Mouse (Mus musculus) stomach, embryonic 14.5 days (tissue): ENCODE measurements around the gene Slc34a1. TPM values are rescaled to one million over a fixed set of nuclear protein-coding genes. Genes with fewer than 3 reads are reported as not detected.

ENCODE experiments used
- ATAC-seq: fragments of 200-750 bp; cut with Nextera tagmentation; 2 replicates; pipeline ENCODE4 v1.8.0; 2017; ENCODE audit warnings: low read depth, moderate TSS enrichment; ENCODE audit not compliant: insufficient number of reproducible peaks, insufficient read depth, low FRiP score
- H3K27ac ChIP-seq: fragments of 300-500 bp; sonication (generic); 2 replicates; pipeline ENCODE4 v1.5.1; 2014; ENCODE audit warnings: mild to moderate bottlenecking, low read length, moderate library complexity, mixed read lengths
- H3K27me3 ChIP-seq: fragments of 300-500 bp; sonication (generic); 2 replicates; pipeline ENCODE4 v1.6.1; 2014; ENCODE audit warnings: low read length, control low read depth, mixed read lengths; ENCODE audit not compliant: control insufficient read depth, insufficient read depth
- H3K36me3 ChIP-seq: fragments of 300-500 bp; sonication (generic); 2 replicates; pipeline ENCODE4 v1.6.1; 2014; ENCODE audit warnings: mild to moderate bottlenecking, control low read depth, low read length, moderate library complexity, mixed read lengths; ENCODE audit not compliant: control insufficient read depth, insufficient read depth
- H3K4me1 ChIP-seq: fragments of 300-500 bp; sonication (generic); 2 replicates; pipeline ENCODE4 v1.6.1; 2014; ENCODE audit warnings: low read length, control low read depth, mixed read lengths; ENCODE audit not compliant: control insufficient read depth, insufficient read depth
- H3K4me2 ChIP-seq: fragments of 300-500 bp; sonication (generic); replicated peaks from 2 replicates; pipeline ENCODE4 v1.6.1; 2014; ENCODE audit warnings: low read depth, low read length, control low read depth
- H3K4me3 ChIP-seq: fragments of 300-500 bp; sonication (generic); 2 replicates; pipeline ENCODE4 v1.5.1; 2014; ENCODE audit warnings: low read depth, low read length, control low read depth
- H3K9ac ChIP-seq: fragments of 300-500 bp; sonication (generic); replicated peaks from 2 replicates; pipeline ENCODE4 v1.6.1; 2014; ENCODE audit warnings: low read depth, mild to moderate bottlenecking, control low read depth, low read length, moderate library complexity, mixed read lengths
- H3K9me3 ChIP-seq: fragments of 300-500 bp; sonication (generic); 2 replicates; pipeline ENCODE4 v1.6.1; 2016; ENCODE audit warnings: low read depth, low read length, control low read depth; ENCODE audit not compliant: control insufficient read depth
- WGBS: fragments of 180-500 bp; shearing (Covaris S2); extraction: QIAGEN DNeasy Blood & Tissue Kit; methylation state at CpG from one replicate; pipeline ENCODE4 v1.1.7; 2014; 5-methylcytosine and 5-hydroxymethylcytosine counted together
- polyA plus RNA-seq: library from polyadenylated mRNA; unstranded; fragments of >200 nt; fragmentation: Nextera tagmentation; extraction: Ambion mirVana; gene quantifications from 2 replicates; pipeline ENCODE4 v1.2.1, GENCODE M21; 2014

Slc34a1 gene
- polyA plus RNA-seq, 1 experiment from 2014 or later: not detected

- H3K27ac ChIP-seq: no peak overlapping the region
- H3K4me3 ChIP-seq: no peak overlapping the region
- ATAC-seq: no peak
- H3K9ac ChIP-seq: no peak overlapping the region
- no peaks in the 10 kb centered on the region for H3K27me3 ChIP-seq
- H3K36me3 ChIP-seq: no peaks in the 10 kb centered on the region
- H3K9me3 ChIP-seq: no peaks in the 10 kb centered on the region
- H3K4me1 ChIP-seq: no peaks in the 10 kb centered on the region
- no peak overlapping the region for H3K4me2 ChIP-seq
- 60% methylated on average over 5 of the region's 5 CpGs for WGBS
Observed at GRCm38 (mm10) chr13:55371740-55372139, 26.2 kb upstream of the Slc34a1 start.

DNA sequence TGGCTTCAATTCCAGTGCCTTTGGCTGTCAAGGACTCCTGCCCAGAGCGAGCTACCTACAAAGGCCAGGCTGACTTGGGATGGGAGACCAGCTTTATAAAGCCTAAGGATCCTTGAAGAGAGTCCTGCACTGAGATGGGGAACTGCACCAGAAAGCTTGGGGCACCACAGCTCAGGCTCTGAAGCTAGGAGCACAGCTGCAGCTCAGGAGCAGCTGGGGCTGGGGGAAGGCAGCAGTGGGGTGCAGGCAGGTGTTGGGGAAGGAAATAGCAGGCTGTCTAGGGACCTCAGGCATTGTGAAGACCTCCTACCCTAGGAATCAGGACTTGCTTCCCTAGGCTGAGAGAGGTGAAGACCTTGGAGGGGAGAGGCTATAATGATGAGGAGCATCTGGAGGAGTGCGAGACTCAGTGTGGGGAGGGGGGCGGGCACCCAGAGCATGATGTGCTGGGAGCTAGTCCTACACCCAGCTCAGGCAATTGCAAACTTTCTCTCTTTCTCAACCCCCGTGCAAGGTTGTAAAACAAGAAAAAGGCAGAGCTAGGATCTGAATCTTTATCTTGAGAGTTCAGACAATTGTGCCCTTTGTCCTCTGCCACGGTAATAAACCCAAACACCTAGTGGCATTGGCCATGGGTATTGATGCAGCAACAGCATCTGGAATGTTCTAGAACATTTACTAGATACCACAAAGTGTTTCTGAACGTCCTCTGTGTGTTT is 23.6 kb upstream of the Slc34a1 start:
- no peak for ATAC-seq
- no peaks in the 10 kb centered on the region for H3K36me3 ChIP-seq
- no peaks in the 10 kb centered on the region for H3K9me3 ChIP-seq
- WGBS: 55% methylated on average over 6 of the region's 6 CpGs
- no peaks in the 10 kb centered on the region for H3K4me1 ChIP-seq
- H3K4me3 ChIP-seq: no peak overlapping the region
- no peak overlapping the region for H3K4me2 ChIP-seq
- H3K9ac ChIP-seq: no peak overlapping the region
- no peak overlapping the region for H3K27ac ChIP-seq
- H3K27me3 ChIP-seq: peaks cover 13% of the 10 kb centered on the region

DNA sequence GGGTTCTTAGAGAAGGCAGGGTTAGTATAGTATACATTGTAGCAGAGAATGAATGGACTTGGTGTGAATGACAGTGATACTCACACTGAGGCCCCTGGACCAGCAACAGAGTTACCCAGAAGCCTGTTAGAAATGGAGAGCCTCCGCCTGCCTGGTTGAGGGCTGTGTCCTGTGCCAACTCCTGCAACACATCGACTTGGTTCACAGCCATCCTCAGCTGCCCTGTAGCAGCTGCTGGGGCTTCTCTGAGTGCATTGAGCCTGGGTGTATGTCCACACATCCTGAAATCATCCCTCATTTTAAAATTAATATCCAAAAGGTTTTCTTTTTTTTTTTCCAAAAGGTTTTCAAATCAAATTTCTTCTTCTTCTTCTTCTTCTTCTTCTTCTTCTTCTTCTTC is 22.1 kb upstream of the Slc34a1 start:
- H3K27me3 ChIP-seq: peaks cover 21% of the 10 kb centered on the region
- H3K9me3 ChIP-seq: no peaks in the 10 kb centered on the region
- 70% methylated on average over 2 of the region's 2 CpGs for WGBS
- no peak overlapping the region for H3K27ac ChIP-seq
- H3K36me3 ChIP-seq: no peaks in the 10 kb centered on the region
- no peak overlapping the region for H3K9ac ChIP-seq
- no peak for ATAC-seq
- H3K4me3 ChIP-seq: no peak overlapping the region
- no peak overlapping the region for H3K4me2 ChIP-seq
- no peaks in the 10 kb centered on the region for H3K4me1 ChIP-seq

DNA sequence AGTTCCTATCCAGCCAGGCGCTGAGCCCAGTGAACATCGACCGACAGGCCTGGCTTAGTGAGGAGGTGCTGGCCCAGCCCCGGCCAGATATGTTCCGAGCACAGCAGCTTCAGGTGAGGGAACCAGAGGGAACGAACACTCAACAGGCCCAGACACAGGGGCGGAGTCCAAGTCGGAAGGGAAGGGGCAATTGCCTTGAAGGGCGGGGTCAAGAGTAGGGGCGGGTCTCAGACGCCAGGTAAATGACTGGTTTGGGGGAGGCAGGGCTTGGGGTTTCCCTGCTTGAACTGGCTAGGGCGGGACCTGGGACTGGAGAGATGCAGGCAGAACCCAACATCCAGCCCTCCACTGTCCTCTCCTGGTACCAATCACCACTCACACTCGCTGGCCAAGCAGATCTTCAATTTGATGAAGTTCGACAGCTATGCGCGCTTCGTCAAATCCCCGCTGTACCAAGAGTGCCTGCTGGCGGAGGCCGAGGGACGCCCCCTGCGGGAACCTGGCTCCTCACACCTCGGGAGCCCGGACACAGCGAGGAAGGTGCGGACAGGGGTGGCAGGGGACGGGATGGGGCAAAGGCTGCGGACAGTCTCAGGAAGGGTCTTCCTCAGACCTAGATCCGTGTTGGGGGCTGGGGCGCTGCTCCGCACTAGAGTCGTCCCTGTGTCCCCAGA is 18.9 kb upstream of the Slc34a1 start:
- H3K4me1 ChIP-seq: no peaks in the 10 kb centered on the region
- H3K4me2 ChIP-seq: peak overlapping the region; percentile 16; the same call in 1 of the 2 replicates
- no peak overlapping the region for H3K27ac ChIP-seq
- H3K27me3 ChIP-seq: peaks cover 24% of the 10 kb centered on the region
- H3K4me3 ChIP-seq: no peak overlapping the region
- no peak overlapping the region for H3K9ac ChIP-seq
- no peaks in the 10 kb centered on the region for H3K36me3 ChIP-seq
- ATAC-seq: peak; percentile 35; the same call in 1 of the 2 replicates
- H3K9me3 ChIP-seq: no peaks in the 10 kb centered on the region
- 6% methylated on average over 32 of the region's 32 CpGs for WGBS

- Histone ChIP-seq H3K27me3 (peaks cover 24% of the 10 kb centered on the region), H3K4me2 (no peak overlapping the region), H3K9me3 (no peaks in the 10 kb centered on the region), H3K9ac (no peak overlapping the region), H3K36me3 (no peaks in the 10 kb centered on the region), H3K27ac (no peak overlapping the region), H3K4me3 (no peak overlapping the region), H3K4me1 (no peaks in the 10 kb centered on the region)
- no peak for ATAC-seq
- 73% methylated on average over 4 of the region's 4 CpGs for WGBS
Observed at GRCm38 (mm10) chr13:55381790-55382189, 16.2 kb upstream of the Slc34a1 start.

DNA sequence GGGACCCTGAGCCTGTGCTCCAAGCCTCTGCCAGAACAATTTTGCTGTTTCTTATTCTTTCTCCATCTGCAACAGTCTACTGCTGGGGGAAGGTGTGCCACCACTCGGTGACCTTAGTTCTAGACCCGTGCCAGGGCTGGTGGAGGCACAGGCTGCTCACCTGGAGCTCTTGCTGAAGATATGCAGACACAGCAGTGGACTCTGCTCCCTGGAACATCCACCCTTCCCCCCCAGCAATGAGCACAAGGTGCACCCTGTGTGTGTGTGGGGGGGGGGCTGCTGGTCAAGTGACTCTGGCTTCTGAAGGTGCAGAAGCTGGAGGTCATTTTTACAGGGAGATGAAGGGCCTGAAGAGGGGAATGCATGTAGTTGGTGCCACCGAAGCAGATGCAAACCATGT is 7.3 kb upstream of the Slc34a1 start:
- H3K4me3 ChIP-seq: no peak overlapping the region
- no peaks in the 10 kb centered on the region for H3K9me3 ChIP-seq
- H3K36me3 ChIP-seq: no peaks in the 10 kb centered on the region
- 82% methylated on average over 3 of the region's 3 CpGs for WGBS
- H3K4me2 ChIP-seq: no peak overlapping the region
- no peak overlapping the region for H3K9ac ChIP-seq
- H3K27ac ChIP-seq: no peak overlapping the region
- H3K27me3 ChIP-seq: no peaks in the 10 kb centered on the region
- H3K4me1 ChIP-seq: no peaks in the 10 kb centered on the region
- ATAC-seq: no peak

DNA sequence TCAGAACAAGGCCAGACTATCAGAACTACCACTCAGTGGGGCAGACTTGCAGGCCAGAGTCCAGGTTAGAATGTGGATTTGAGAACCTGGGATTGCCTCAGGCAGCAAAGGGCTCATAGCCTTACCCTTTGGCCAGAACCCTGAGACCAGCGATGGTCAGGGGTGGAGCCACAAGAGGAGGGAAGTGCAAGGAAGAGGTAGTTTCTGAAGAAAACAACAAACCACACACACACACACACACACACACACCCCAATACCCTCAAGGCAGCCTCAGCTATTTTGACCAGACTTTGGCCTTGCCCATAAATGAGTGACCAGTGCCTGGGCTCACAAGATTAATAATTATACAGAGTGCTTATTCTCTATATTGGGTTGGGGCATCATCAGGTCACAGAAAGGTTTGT is 6.4 kb upstream of the Slc34a1 start:
- Histone ChIP-seq H3K4me2 (no peak overlapping the region), H3K36me3 (no peaks in the 10 kb centered on the region), H3K9ac (no peak overlapping the region), H3K4me1 (no peaks in the 10 kb centered on the region), H3K9me3 (no peaks in the 10 kb centered on the region), H3K4me3 (no peak overlapping the region), H3K27me3 (no peaks in the 10 kb centered on the region), H3K27ac (no peak overlapping the region)
- ATAC-seq: no peak
- WGBS: 85% methylated on average over 1 of the region's 1 CpGs

- ATAC-seq: no peak
- H3K27me3 ChIP-seq: no peaks in the 10 kb centered on the region
Observed at GRCm38 (mm10) chr13:55392933-55393332, 5.1 kb upstream of the Slc34a1 start.

More at GRCm38 (mm10) chr13:55392933-55393332, 5.1 kb upstream of the Slc34a1 start:
- 72% methylated on average over 4 of the region's 4 CpGs for WGBS
- H3K36me3 ChIP-seq: no peaks in the 10 kb centered on the region
- H3K4me3 ChIP-seq: no peak overlapping the region
- H3K9ac ChIP-seq: no peak overlapping the region
- H3K4me1 ChIP-seq: no peaks in the 10 kb centered on the region
- H3K9me3 ChIP-seq: no peaks in the 10 kb centered on the region
- no peak overlapping the region for H3K27ac ChIP-seq
- no peak overlapping the region for H3K4me2 ChIP-seq
